13 mouse cellular contexts compared by ENCODE assay signal in genomic region chr7:139957958-139958357, GRCm38 (mm10). TPM values are rescaled to one million over a fixed set of nuclear protein-coding genes. Genes with fewer than 3 reads are reported as not detected.
A peak's percentile ranks its signal among the peaks of the same experiment; 100 is the strongest.
DNase-seq lines count a peak whose midpoint lies in the region; ATAC-seq and TF ChIP-seq lines count a peak whose summit lies in the region.
"Had no signal": no experiment of that assay in that cellular context is flagged by ENCODE, and none has a peak within 500 bp of the region (broad histone marks: within the 10 kb centered on the region; RNA-seq: fewer than 3 reads in every experiment).

No protein-coding gene starts in this region.

- no peaks in the 10 kb centered on the region for H3K9me3 ChIP-seq in forebrain, embryonic 14.5 days (replicated peaks; ENCODE audit: control insufficient read depth, low read length)
- no peaks in the 10 kb centered on the region for H3K9me3 ChIP-seq in forebrain, embryonic 12.5 days
- no peaks in the 10 kb centered on the region for H3K9me3 ChIP-seq in hindbrain, embryonic 15.5 days
- H3K9me3 ChIP-seq in hindbrain, embryonic 10.5 days = no peaks in the 10 kb centered on the region
- H3K9me3 ChIP-seq in CH12.LX (replicated peaks; ENCODE audit: low read length) = no peaks in the 10 kb centered on the region
- H3K9me3 ChIP-seq in embryonic facial prominence, embryonic 14.5 days (ENCODE audit: control insufficient read depth, low read length) = no peaks in the 10 kb centered on the region
- H3K9me3 ChIP-seq: G1E had no signal

- no peak for TF ChIP-seq EP300 in CH12.LX (IDR thresholded peaks at IDR 0.05; ENCODE audit: low read length)

- TF ChIP-seq RAD21 in CH12.LX (IDR thresholded peaks at IDR 0.05; ENCODE audit: low read depth, low read length) = no peak

- dilution Hi-C loops in CH12.LX (cut with MboI; ENCODE audit: extremely low pct_ligation_motif_present, extremely low pct_unique_long_range_greater_than_20kb, low sequenced_read_pairs) = no loop called here

- no peak; the same call in 1 of the 2 replicates for TF ChIP-seq POLR2A in CH12.LX (IDR thresholded peaks at IDR 0.05; ENCODE audit: low read depth, low read length)

- ATAC-seq in forebrain, embryonic 14.5 days = no peak
- no peak for ATAC-seq in forebrain, embryonic 12.5 days (ENCODE audit: low FRiP score)
- ATAC-seq in hindbrain, embryonic 15.5 days (ENCODE audit: low FRiP score, low read depth) = peak; percentile 76
- ATAC-seq in embryonic facial prominence, embryonic 14.5 days (ENCODE audit: low read depth) = no peak
- ATAC-seq: inflammation-experienced regulatory T-cells, adult 6 months had no signal

- peaks cover 2% of the 10 kb centered on the region; the same call in 1 of the 2 replicates for H3K4me1 ChIP-seq in forebrain, embryonic 14.5 days (ENCODE audit: control insufficient read depth, insufficient read depth, low read length)
- H3K4me1 ChIP-seq in forebrain, embryonic 12.5 days = no peaks in the 10 kb centered on the region
- H3K4me1 ChIP-seq in hindbrain, embryonic 15.5 days (replicated peaks) = peaks cover 6% of the 10 kb centered on the region; the same call in 1 of the 2 replicates
- H3K4me1 ChIP-seq in hindbrain, embryonic 10.5 days (replicated peaks) = peaks cover 7% of the 10 kb centered on the region
- peaks cover 11 to 82% of the 10 kb centered on the region in 2 experiments for H3K4me1 ChIP-seq in CH12.LX (ENCODE audit: control insufficient read depth in 1 of 2, insufficient read depth in 2 of 2)
- H3K4me1 ChIP-seq in embryonic facial prominence, embryonic 14.5 days (ENCODE audit: control insufficient read depth, insufficient read depth, low read length) = no peaks in the 10 kb centered on the region

- no peak overlapping the region for H3K4me3 ChIP-seq in forebrain, embryonic 14.5 days (ENCODE audit: low read depth, low read length)
- no peak overlapping the region for H3K4me3 ChIP-seq in forebrain, embryonic 12.5 days (replicated peaks)
- no peak overlapping the region for H3K4me3 ChIP-seq in hindbrain, embryonic 15.5 days
- H3K4me3 ChIP-seq in hindbrain, embryonic 10.5 days = no peak overlapping the region
- no peak overlapping the region for H3K4me3 ChIP-seq in CH12.LX (replicated peaks in 1 of 3; ENCODE audit: low read depth in 2 of 3, low read length in 2 of 3, poor library complexity in 1 of 3)
- H3K4me3 ChIP-seq in embryonic facial prominence, embryonic 14.5 days (ENCODE audit: low read depth, low read length) = no peak overlapping the region
- H3K4me3 ChIP-seq: left cerebral cortex, adult 2 months had no signal

- H3K27me3 ChIP-seq in forebrain, embryonic 14.5 days (replicated peaks; ENCODE audit: control insufficient read depth, insufficient read depth, low read length) = no peaks in the 10 kb centered on the region
- peaks cover 26% of the 10 kb centered on the region for H3K27me3 ChIP-seq in forebrain, embryonic 12.5 days
- H3K27me3 ChIP-seq in hindbrain, embryonic 15.5 days = no peaks in the 10 kb centered on the region
- H3K27me3 ChIP-seq in hindbrain, embryonic 10.5 days (ENCODE audit: insufficient read depth, poor library complexity, severe bottlenecking) = peaks cover 35% of the 10 kb centered on the region
- H3K27me3 ChIP-seq in CH12.LX (replicated peaks) = no peaks in the 10 kb centered on the region
- H3K27me3 ChIP-seq in embryonic facial prominence, embryonic 14.5 days (replicated peaks; ENCODE audit: control insufficient read depth, insufficient read depth, low read length) = no peaks in the 10 kb centered on the region

- no peak for TF ChIP-seq CTCF in CH12.LX (conservative IDR thresholded peaks at IDR 0.05 in 1 of 2, IDR thresholded peaks at IDR 0.05 in 1 of 2; ENCODE audit: low read depth in 2 of 2, low read length in 2 of 2)

- H3K36me3 ChIP-seq in forebrain, embryonic 14.5 days (ENCODE audit: control insufficient read depth, insufficient read depth, low read length) = no peaks in the 10 kb centered on the region
- no peaks in the 10 kb centered on the region for H3K36me3 ChIP-seq in forebrain, embryonic 12.5 days (replicated peaks)
- no peaks in the 10 kb centered on the region for H3K36me3 ChIP-seq in hindbrain, embryonic 15.5 days
- no peaks in the 10 kb centered on the region for H3K36me3 ChIP-seq in hindbrain, embryonic 10.5 days
- peaks cover 18 to 48% of the 10 kb centered on the region in 2 experiments for H3K36me3 ChIP-seq in CH12.LX (replicated peaks in 1 of 2; ENCODE audit: control insufficient read depth in 1 of 2, insufficient read depth in 1 of 2, low read length in 1 of 2)
- H3K36me3 ChIP-seq in embryonic facial prominence, embryonic 14.5 days (ENCODE audit: control insufficient read depth, insufficient read depth, low read length) = no peaks in the 10 kb centered on the region
- H3K36me3 ChIP-seq: G1E had no signal

- no peaks in the 10 kb centered on the region for H3K79me2 ChIP-seq in CH12.LX (replicated peaks; ENCODE audit: control insufficient read depth, extremely low read depth, insufficient read depth, poor library complexity, severe bottlenecking)

- peak; percentile 19 for DNase-seq in forebrain, embryonic 14.5 days (ENCODE audit: low spot score)
- no peak for DNase-seq in hindbrain, embryonic 10.5 days (ENCODE audit: low spot score)
- DNase-seq in CH12.LX (ENCODE audit: extremely low read depth) = no peak
- no peak for DNase-seq in embryonic facial prominence, embryonic 14.5 days (ENCODE audit: low spot score)
- DNase-seq in retina, embryonic 14.5 days (ENCODE audit: low spot score) = no peak
- no peak for DNase-seq in kidney, postnatal 25 days
- DNase-seq: liver had no signal

- H3K4me2 ChIP-seq in forebrain, embryonic 14.5 days (ENCODE audit: low read length) = no peak overlapping the region
- no peak overlapping the region for H3K4me2 ChIP-seq in forebrain, embryonic 12.5 days
- H3K4me2 ChIP-seq in hindbrain, embryonic 15.5 days = no peak overlapping the region
- no peak overlapping the region for H3K4me2 ChIP-seq in CH12.LX (ENCODE audit: insufficient read depth, low read depth, poor library complexity, severe bottlenecking)
- H3K4me2 ChIP-seq in embryonic facial prominence, embryonic 14.5 days (ENCODE audit: low read depth, low read length) = no peak overlapping the region

- WGBS in forebrain, embryonic 14.5 days = 30% methylated on average over 11 of the region's 11 CpGs
- WGBS in forebrain, embryonic 12.5 days = 33% methylated on average over 11 of the region's 11 CpGs
- WGBS in hindbrain, embryonic 15.5 days = 27% methylated on average over 11 of the region's 11 CpGs
- WGBS in hindbrain, embryonic 10.5 days = 40% methylated on average over 11 of the region's 11 CpGs
- 29% methylated on average over 11 of the region's 11 CpGs for WGBS in embryonic facial prominence, embryonic 14.5 days

- H3K9ac ChIP-seq in forebrain, embryonic 14.5 days (ENCODE audit: low read length) = no peak overlapping the region
- H3K9ac ChIP-seq in forebrain, embryonic 12.5 days = no peak overlapping the region
- H3K9ac ChIP-seq in hindbrain, embryonic 15.5 days = no peak overlapping the region
- H3K9ac ChIP-seq in CH12.LX (ENCODE audit: insufficient read depth, low read depth) = no peak overlapping the region
- 0 out of 2 replicates have a peak overlapping the region, but pooled peaks have one; percentile 6 for H3K9ac ChIP-seq in embryonic facial prominence, embryonic 14.5 days (ENCODE audit: low read depth, low read length)

- H3K27ac ChIP-seq in forebrain, embryonic 14.5 days (ENCODE audit: low read depth, low read length) = no peak overlapping the region
- H3K27ac ChIP-seq in forebrain, embryonic 12.5 days = no peak overlapping the region
- no peak overlapping the region for H3K27ac ChIP-seq in hindbrain, embryonic 15.5 days (replicated peaks)
- H3K27ac ChIP-seq in hindbrain, embryonic 10.5 days = no peak overlapping the region; the same call in 1 of the 2 replicates
- no peak overlapping the region for H3K27ac ChIP-seq in CH12.LX (ENCODE audit: insufficient read depth, low read depth)
- no peak overlapping the region for H3K27ac ChIP-seq in embryonic facial prominence, embryonic 14.5 days (replicated peaks; ENCODE audit: low read depth, low read length)
- H3K27ac ChIP-seq: left cerebral cortex, adult 2 months had no signal

- in situ Hi-C loops in CH12.LX (cut with MboI; ENCODE audit: low pct_ligation_motif_present, low pct_unique_long_range_greater_than_20kb, low sequenced_read_pairs) = no loop called here

RNA-seq across cellular contexts. Expression of gene Utf1, which starts 14.4 kb away (rescaled TPM):
- polyA plus RNA-seq in forebrain, embryonic 14.5 days (2014; fragmentation: Nextera tagmentation; extraction: Ambion mirVana) = not detected in 2 replicates
- polyA plus RNA-seq in forebrain, embryonic 12.5 days (2016; fragmentation: Nextera tagmentation; extraction: Ambion mirVana) = not detected in 2 replicates
- polyA plus RNA-seq in hindbrain, embryonic 15.5 days (2015; fragmentation: Nextera tagmentation; extraction: Ambion mirVana) = not detected in 2 replicates
- not detected in 2 replicates for polyA plus RNA-seq in hindbrain, embryonic 10.5 days (2016; fragmentation: Nextera tagmentation; extraction: Ambion mirVana)
- total RNA-seq in CH12.LX (2012; rRNA removed) = not detected in 2 replicates
- total RNA-seq in CH12.LX (2014; rRNA removed) = not detected in 2 replicates
- not detected in 2 replicates for polyA plus RNA-seq in CH12.LX (2012; ENCODE audit: insufficient read length, low read depth)
- 0.22 TPM in 1 of 2 replicates, not detected in the other for polyA plus RNA-seq in embryonic facial prominence, embryonic 14.5 days (2014; fragmentation: Nextera tagmentation; extraction: Ambion mirVana)
- total RNA-seq: G1E; gastrocnemius, postnatal 4 days; left cerebral cortex, adult 2 months had no signal
- polyA plus RNA-seq: G1E had no signal

RNA-seq across cellular contexts. Expression of gene 6430531B16Rik, which starts 20.6 kb away (rescaled TPM):
- polyA plus RNA-seq in forebrain, embryonic 14.5 days (2014; fragmentation: Nextera tagmentation; extraction: Ambion mirVana) = 0.51 and 0.86 TPM in 2 replicates
- 0.64 and 0.74 TPM in 2 replicates for polyA plus RNA-seq in forebrain, embryonic 12.5 days (2016; fragmentation: Nextera tagmentation; extraction: Ambion mirVana)
- polyA plus RNA-seq in hindbrain, embryonic 15.5 days (2015; fragmentation: Nextera tagmentation; extraction: Ambion mirVana) = 0.68 and 0.97 TPM in 2 replicates
- 1.0 and 1.1 TPM in 2 replicates for polyA plus RNA-seq in hindbrain, embryonic 10.5 days (2016; fragmentation: Nextera tagmentation; extraction: Ambion mirVana)
- total RNA-seq in CH12.LX (2012; rRNA removed) = 0.13 and 0.38 TPM in 2 replicates
- total RNA-seq in CH12.LX (2014; rRNA removed) = not detected in 2 replicates
- 0.21 and 0.33 TPM in 2 replicates for polyA plus RNA-seq in CH12.LX (2012; ENCODE audit: insufficient read length, low read depth)
- polyA plus RNA-seq in embryonic facial prominence, embryonic 14.5 days (2014; fragmentation: Nextera tagmentation; extraction: Ambion mirVana) = 0.48 and 2.4 TPM in 2 replicates
- total RNA-seq: gastrocnemius, postnatal 4 days had no signal
- polyA plus RNA-seq: G1E had no signal

RNA-seq across cellular contexts. Expression of gene Adam8, which starts 34.4 kb away (rescaled TPM):
- polyA plus RNA-seq in forebrain, embryonic 14.5 days (2014; fragmentation: Nextera tagmentation; extraction: Ambion mirVana) = 1.3 and 2.1 TPM in 2 replicates
- 3.2 and 3.6 TPM in 2 replicates for polyA plus RNA-seq in forebrain, embryonic 12.5 days (2016; fragmentation: Nextera tagmentation; extraction: Ambion mirVana)
- 2.9 and 3.6 TPM in 2 replicates for polyA plus RNA-seq in hindbrain, embryonic 15.5 days (2015; fragmentation: Nextera tagmentation; extraction: Ambion mirVana)
- 2.4 and 4.1 TPM in 2 replicates for polyA plus RNA-seq in hindbrain, embryonic 10.5 days (2016; fragmentation: Nextera tagmentation; extraction: Ambion mirVana)
- total RNA-seq in CH12.LX (2012; rRNA removed) (61.4 and 63.7 TPM in 2 replicates), CH12.LX (2014; rRNA removed) (46.5 and 51.0 TPM in 2 replicates)
- polyA plus RNA-seq in CH12.LX (2012; ENCODE audit: insufficient read length, low read depth) = 43.7 and 46.3 TPM in 2 replicates
- 1.5 and 2.4 TPM in 2 replicates for polyA plus RNA-seq in embryonic facial prominence, embryonic 14.5 days (2014; fragmentation: Nextera tagmentation; extraction: Ambion mirVana)
